Mouse (Mus musculus) ES-CJ7 (cell line): ENCODE results near the gene Rps9.
"Not testable (repeated sequence)": the region's sequence is repeated elsewhere in the genome, so short reads cannot be mapped to it uniquely, and the experiment has no call there.

Source experiments
- DNase-seq: peaks from one replicate; pipeline ENCODE4 v3.0.0; 2011; ENCODE audit warnings: low read depth, low spot score

The Rps9 gene

DNA sequence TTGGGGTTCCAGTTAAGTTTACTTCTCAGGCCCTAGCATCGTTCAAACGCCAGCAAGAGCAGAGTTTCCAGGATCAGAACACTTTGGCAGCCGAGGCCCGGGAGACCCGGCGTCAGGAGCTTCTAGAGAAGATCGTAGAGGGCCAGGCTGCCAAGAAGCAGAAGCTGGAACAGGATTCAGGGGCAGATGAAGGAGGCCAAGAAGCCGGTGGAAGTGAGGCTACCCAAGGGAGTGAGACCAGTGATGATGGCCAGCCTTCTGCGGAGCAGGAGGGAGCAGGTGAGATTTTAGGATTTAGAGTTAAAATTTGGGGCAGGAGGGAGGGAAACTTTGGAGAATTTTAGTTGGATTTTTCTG lies 8.9 kb upstream of the Rps9 start:
- not testable (repeated sequence) for DNase-seq

DNA sequence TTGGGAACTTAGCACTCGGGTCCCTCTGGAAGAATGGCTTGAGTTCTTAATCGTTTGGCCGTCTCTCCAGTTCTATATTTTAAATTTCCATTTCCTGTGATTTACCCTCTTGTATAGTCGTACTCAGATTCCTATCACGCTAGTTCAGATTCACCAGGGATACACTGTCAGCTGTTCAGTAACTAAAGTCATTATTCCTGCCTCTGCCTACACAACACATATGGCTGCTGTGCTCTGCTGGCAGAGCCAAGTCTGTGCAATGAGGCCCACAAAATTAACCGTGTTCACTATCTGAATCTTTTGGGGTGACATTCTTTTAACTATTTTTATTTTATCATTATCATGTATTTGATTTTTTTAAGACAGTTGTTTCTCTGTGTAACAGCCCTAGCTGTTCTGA lies 5.3 kb upstream of the Rps9 start:
- DNase-seq = no peak

DNA sequence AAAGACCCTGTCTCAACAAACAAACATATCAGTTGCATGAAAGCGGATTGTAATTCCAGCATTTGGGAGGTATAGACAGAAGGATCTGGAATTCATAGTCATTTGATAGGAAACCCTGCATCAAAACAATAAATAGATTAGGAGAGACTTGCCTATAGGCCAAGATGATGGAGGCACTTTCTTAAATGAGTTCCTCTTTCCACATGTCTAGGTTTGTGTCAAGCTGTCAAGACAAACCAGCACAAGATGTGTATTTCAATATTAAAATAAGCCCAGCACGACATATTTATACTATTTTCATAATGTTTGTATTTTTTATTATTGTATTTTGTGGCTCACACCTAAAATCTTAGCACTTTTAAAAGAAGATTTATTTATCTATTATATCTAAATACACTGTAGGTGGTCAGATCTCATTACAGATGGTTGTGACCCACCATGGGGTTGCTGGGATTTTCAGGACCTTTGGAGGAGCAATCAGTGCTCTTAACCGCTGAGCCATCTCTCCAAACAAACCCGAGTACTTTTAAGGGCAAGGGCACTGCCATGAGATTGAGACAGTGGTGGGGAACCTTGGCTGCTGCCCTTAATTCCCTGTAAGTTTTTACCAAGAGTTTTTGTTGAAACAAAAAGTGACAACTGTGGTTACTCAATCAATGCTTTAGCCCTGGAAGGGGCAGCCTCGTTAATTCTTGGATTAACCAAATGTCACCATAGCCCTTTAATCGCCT lies 480 bp upstream of the Rps9 start:
- DNase-seq = no peak

DNA sequence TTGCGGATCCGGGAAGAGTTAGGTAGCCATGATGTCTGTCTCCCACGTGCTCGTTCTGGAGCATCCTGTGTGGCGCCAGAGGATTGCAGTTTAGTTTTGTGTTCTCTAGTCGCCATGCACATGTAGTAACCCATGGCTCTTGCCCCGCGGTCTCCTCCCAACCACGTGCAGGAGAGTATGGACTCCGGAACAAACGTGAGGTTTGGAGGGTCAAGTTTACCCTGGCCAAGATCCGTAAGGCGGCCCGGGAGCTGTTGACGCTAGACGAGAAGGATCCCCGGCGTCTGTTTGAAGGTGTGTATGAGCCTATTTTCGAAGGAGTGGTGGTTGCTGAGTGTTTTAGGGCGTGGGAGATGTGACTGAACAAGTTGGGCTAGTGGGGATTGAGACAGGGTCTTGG lies 682 bp downstream of the Rps9 start:
- peak; percentile 49 for DNase-seq

DNA sequence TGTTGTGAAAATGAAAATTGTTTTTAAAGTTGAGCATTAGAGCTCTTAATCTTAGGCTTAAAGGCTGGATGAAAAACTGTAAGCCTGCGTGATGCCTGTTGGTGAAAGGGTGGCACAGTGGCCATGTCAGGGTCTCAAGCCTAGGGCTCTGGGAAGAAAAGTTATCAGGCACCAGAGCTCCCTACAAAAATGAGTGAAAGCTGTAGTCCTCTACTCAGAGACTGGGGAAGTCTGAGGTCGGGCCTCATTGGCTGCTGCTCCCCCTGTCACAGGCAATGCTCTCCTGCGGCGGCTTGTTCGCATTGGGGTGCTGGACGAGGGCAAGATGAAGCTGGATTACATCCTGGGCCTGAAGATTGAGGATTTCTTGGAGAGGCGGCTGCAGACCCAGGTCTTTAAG lies 1.7 kb downstream of the Rps9 start:
- not testable (repeated sequence) for DNase-seq

DNA sequence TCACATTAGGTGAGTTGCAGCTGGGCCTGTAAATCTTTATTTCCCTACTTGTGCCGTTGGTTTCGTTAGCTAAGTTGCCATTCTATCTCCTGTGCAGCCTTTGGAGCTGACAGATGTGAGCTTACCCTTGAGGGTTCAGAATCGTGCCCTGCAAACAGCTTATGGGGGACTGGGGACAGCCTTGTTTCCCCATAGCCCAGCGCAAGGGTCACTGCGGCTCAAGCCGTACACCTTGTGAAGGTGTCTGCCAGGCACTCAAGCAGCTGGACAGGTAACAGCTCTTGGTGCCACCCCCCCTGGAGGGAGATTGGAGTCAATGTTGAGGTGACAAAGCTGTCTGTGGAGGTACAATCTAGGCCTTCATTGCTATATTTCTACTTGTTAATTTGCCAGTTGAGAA lies 2.1 kb downstream of the Rps9 start:
- no peak for DNase-seq

DNA sequence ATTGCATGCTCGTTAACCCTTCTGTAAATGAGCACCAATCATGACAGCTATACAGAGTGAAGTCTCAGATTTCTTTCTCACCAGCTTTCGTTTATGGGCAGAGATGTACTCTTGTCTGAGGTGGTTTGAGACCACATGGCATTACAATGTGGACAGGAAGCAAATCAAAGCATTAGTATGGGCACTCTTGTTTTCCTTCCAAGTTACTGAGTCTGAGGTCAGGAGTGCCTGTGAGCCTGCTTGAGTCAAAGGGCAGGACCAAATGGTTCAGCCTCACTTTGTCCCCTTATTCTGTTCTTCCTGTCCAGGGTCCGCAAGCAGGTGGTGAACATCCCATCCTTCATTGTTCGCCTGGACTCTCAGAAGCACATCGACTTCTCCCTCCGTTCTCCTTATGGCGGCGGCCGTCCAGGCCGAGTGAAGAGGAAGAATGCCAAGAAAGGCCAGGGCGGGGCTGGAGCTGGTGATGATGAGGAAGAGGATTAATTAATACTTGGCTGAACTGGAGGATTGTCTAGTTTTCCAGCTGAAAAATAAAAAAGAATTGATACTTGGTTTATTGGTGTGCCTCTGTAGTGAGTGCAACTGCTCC lies 2.6 kb downstream of the Rps9 start:
- peak; percentile 22 for DNase-seq

DNA sequence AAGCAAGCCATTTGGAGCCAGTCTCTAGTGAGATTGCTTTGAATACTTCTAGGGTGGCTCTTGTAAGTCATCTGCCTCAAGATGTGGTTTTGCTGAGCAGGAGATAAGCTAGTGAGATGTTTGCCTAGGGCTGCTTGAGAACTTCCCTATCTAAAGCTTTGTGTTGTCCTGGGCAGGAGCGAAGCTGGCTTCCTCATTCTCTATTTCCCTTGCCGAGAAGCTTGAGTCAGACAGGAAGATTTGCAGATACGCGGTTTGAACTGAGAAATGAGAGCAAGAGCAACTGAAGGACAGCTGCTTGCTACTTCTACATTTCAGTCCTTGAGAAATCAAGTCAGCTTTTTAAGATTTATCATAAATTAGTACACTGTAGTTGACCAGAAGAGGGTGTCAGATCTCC lies 3.2 kb downstream of the Rps9 start:
- DNase-seq = peak; percentile 41

DNA sequence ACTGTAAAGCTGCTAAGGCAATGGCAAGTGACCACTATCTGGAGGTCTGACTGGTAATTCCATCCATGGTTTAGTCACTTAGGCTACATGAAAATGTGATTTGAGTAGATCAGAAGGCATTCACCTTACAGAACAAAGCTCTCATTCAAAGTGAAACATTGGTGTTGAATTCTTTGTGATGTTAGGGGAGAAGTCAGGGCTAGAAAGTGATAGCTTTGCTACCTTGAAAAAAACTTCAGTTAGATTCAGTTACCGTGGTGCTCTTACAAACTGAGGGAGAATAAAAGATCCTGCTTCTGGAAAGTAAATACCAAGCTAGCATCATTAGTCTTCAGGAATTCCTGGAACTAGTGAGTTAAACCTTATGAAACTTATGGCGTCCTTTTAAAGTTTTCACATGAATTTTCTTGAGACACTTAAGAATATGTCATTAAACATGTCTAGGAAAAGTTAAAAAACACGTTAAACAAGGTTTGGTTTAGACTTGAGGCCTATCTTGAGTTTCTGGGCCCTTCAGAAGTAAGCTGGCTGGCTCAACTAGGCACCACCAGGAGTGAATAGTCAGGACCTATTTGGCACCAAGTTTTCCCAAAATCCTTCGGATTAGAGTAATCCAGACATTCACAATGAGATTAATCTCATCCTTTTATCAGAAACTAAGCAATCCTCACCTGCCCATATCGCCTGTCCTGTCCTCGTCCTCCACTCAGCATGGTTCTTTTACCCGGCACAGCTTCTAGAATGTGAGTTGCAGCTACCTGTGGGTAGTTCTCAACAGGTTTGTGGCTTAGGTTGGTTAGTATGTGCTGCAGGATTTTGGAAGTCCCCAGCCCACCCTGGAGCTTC lies 4.0 kb downstream of the Rps9 start:
- peak; percentile 43 for DNase-seq

DNA sequence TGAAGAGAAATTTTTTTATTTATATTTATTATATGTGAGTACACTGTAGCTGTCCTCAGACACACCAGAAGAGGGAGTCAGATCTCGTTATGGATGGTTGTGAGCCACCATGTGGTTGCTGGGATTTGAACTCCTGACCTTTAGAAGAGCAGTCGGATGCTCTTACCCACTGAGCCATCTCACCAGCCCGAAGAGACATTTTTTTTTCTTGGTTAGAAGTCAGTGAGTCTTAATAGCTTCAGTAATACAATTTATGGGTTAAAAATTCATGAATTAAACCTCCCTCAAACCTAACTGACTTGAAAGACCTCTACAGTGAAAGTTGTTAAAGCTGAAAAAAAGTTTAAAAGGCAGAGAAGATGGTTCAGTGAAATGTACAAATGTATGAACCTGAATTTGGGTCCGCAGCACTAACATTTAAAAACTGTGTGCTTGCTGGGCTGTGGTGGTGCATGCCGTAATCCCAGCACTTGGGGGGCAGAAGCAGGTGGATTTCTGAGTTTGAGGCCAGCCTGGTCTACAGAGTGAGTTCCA lies 4.7 kb downstream of the Rps9 start:
- DNase-seq = not testable (repeated sequence)

DNA sequence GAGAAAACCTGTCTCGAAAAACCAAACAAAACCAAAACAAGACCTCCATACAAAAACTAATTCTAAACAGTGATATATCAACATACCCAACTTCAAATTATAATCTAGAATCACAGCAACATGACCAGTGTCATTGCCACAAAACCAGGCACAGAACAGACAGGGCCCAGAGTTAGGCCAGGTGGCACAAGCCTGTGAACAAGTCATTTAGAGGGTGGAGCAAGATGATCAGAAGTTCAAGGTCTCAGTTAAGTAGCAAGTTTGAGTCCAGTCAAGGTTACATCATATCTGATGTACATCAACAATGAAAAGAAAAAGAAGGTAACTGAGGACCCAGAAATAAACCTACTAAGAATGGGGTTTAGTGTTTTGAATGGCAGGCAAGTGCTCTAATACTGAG lies 5.2 kb downstream of the Rps9 start:
- DNase-seq = peak; percentile 51

DNA sequence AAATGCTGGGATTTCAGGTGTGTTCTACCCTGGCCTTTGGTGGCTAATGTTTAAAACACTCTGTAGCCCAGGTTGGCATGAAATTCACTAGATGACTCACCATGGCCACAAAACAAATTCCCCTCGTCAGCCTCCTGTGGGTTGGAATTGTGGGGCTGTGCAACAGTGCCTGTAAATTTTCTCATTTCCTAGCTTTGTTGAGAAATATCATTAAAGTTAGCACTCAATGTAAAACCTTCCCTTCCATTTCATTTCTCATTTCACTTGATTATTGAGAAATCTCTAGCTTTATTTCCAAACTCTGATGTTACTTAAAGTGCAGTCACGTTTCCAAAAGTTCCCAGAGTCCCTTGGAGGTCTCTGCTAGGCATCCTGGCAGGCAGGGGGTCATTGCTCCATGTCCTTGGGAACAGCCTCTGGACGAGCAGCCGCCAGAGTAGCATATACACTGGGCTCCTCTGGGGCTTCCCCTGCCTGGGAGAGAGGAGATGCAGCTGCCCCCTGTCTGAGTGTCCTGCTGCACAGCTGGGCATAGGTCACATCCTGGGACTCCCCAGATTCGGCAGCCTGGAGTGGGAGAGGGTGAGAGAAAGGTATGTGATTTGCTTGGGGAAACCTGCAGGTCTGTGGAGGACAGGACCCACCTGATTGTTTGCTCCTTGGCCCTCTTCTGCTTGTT lies 8.6 kb downstream of the Rps9 start:
- no peak for DNase-seq

DNA sequence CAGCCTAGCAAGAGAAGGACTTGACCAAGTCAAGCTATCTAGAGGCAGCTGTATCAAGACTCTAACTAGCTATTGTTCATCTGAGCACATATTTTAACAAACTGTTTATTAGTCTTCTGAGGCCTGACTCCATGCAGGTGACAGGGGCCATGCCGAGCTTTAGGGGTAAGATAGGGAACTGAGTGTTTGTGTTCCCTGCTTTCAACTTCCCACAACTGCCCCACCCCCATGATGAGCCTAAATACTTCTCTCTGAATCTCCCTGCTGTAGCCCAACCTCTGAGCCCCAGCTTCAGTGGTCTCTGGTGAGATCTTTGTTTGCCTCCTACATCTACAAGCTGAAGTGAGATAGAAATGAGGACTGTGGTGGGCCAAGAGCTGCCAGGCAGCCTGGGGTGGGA lies 11.5 kb downstream of the Rps9 start:
- no peak for DNase-seq

DNA sequence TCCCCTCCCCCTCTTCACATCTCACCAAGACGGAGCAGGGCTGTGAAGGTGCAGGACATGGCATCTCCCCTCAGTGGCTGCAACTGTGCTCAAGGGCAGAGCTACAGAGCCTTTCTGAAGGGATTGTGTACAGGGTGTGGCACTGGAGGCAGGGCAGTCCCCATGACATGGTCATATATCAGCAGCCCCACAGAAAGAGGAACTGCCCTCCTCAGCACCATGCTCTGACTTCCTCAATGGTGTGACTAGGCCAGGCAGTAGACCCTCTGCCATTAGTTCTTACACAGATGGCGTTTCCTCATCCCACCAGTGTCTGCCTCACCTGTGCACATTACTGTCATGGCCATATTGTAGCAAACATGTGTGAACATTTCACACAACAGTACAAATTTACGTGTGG lies 16.5 kb downstream of the Rps9 start, which contains the start of gene Pirb:
TSS of gene Pirb (minus strand) at position 124 of the 400 bp plus-strand sequence.
- not testable (repeated sequence) for DNase-seq

DNA sequence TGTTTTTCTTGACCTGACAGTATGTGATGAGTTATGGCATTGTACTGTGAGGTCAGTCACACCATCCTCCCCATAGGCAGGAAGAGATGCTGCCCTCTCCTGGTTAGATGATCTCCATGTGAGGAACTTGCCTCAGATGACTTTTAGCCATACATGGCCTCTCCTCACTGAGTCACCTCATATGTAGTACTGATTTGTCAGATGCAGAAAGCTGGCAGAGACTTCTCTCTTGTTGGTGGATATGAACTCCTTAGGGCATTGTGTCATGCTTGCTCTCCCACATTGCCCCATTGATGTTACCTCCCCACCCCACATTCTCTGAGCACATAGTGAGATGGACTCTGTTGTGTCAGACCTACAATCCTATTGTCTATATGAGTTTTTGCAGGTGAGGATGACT lies 21.7 kb downstream of the Rps9 start:
- not testable (repeated sequence) for DNase-seq

DNA sequence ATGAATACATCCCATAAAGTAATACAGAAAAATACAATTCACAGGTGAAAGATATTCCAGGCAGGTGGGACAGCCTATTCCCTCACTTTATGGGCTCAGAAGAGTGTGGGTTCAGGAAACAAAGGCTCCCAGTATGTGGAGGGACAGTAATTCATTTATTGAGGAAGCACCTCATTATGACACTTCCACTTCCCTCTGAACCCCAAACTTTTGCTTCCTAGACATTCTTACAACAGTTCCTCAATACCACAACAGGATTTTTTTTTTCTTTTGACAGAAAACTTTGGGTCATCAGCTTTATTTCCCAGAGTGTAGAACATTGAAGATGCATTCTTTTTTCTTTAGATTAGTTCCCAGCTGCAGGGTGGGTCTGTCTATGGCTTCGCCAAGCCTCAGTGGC lies 28.9 kb downstream of the Rps9 start:
- not testable (repeated sequence) for DNase-seq
